Comparison of ENCODE assay signal across 11 mouse cellular contexts in genomic region chr3:79994029-79994539, GRCm38 (mm10).
DNase-seq lines count a peak whose midpoint lies in the region; ATAC-seq and TF ChIP-seq lines count a peak whose summit lies in the region.
"Had no signal": no experiment of that assay in that cellular context is flagged by ENCODE, and none has a peak within 500 bp of the region (broad histone marks: within the 10 kb centered on the region; RNA-seq: fewer than 3 reads in every experiment).

No protein-coding gene starts in this region.

- peak overlapping the region; percentile 31; the same call in 1 of the 2 replicates for H3K27ac ChIP-seq in kidney, adult 2 months (ENCODE audit: insufficient read depth, low read depth, low read length)
- peak overlapping the region; percentile 88 for H3K27ac ChIP-seq in heart, embryonic 13.5 days (replicated peaks)
- H3K27ac ChIP-seq in liver, postnatal 0 days (ENCODE audit: low read depth) = peak overlapping the region; percentile 77
- H3K27ac ChIP-seq: neural tube, embryonic 12.5 days had no signal

- peak overlapping the region; percentile 39 for H3K4me2 ChIP-seq in heart, embryonic 13.5 days
- peak overlapping the region; percentile 58 for H3K4me2 ChIP-seq in liver, postnatal 0 days (ENCODE audit: low read depth, low read length)
- H3K4me2 ChIP-seq: neural tube, embryonic 12.5 days had no signal

- TF ChIP-seq POLR2A in kidney, adult 2 months (IDR thresholded peaks at IDR 0.05; ENCODE audit: low read depth, low read length) = no peak

- no peaks in the 10 kb centered on the region for H3K36me3 ChIP-seq in kidney, adult 2 months (ENCODE audit: control insufficient read depth, insufficient read depth, low read length)
- no peaks in the 10 kb centered on the region for H3K36me3 ChIP-seq in heart, embryonic 13.5 days
- H3K36me3 ChIP-seq in liver, postnatal 0 days (replicated peaks; ENCODE audit: insufficient read depth, low read length) = no peaks in the 10 kb centered on the region
- H3K36me3 ChIP-seq: neural tube, embryonic 12.5 days had no signal

- no peak overlapping the region for H3K9ac ChIP-seq in heart, embryonic 13.5 days
- peak overlapping the region; percentile 21; the same call in 1 of the 2 replicates for H3K9ac ChIP-seq in liver, postnatal 0 days (replicated peaks)
- H3K9ac ChIP-seq: neural tube, embryonic 12.5 days had no signal

- 51% methylated on average over 5 of the region's 5 CpGs for WGBS in kidney, adult 2 months
- WGBS in heart, embryonic 13.5 days = 9% methylated on average over 5 of the region's 5 CpGs
- WGBS in liver, postnatal 0 days (ENCODE audit: insufficient replicate concordance) = 23% methylated on average over 5 of the region's 5 CpGs

- H3K27me3 ChIP-seq in kidney, adult 2 months (replicated peaks; ENCODE audit: control insufficient read depth, insufficient read depth, low read length) = no peaks in the 10 kb centered on the region
- H3K27me3 ChIP-seq in heart, embryonic 13.5 days (replicated peaks) = no peaks in the 10 kb centered on the region
- no peaks in the 10 kb centered on the region for H3K27me3 ChIP-seq in liver, postnatal 0 days (ENCODE audit: insufficient read depth, low read length)
- H3K27me3 ChIP-seq: neural tube, embryonic 12.5 days had no signal

- TF ChIP-seq CTCF in kidney, adult 2 months (conservative IDR thresholded peaks at IDR 0.05; ENCODE audit: insufficient read depth, insufficient read length, low read depth, low read length) = no peak
- no peak for TF ChIP-seq CTCF in liver, postnatal 0 days (IDR thresholded peaks at IDR 0.05; ENCODE audit: low read depth)

- no peak overlapping the region for H3K4me3 ChIP-seq in kidney, adult 2 months (ENCODE audit: insufficient read depth, low read depth, low read length)
- no peak overlapping the region for H3K4me3 ChIP-seq in heart, embryonic 13.5 days
- H3K4me3 ChIP-seq in liver, postnatal 0 days (ENCODE audit: low read depth, low read length) = 0 out of 2 replicates have a peak overlapping the region, but pooled peaks have one; percentile 10
- H3K4me3 ChIP-seq: neural tube, embryonic 12.5 days had no signal

- ATAC-seq in heart, embryonic 13.5 days (ENCODE audit: extremely low read depth, insufficient number of reproducible peaks, low FRiP score, low TSS enrichment) = peak; percentile 57
- peak; percentile 71 for ATAC-seq in liver, postnatal 0 days

- no peak for DNase-seq in kidney, adult 2 months
- DNase-seq in kidney, adult 18-20 months = no peak
- peak; percentile 97 for DNase-seq in MEL-GATA-1-ER (ENCODE audit: extremely low read depth, low read depth)
- DNase-seq in liver, postnatal 0 days = peak; percentile 20
- DNase-seq in urinary bladder, adult 18-20 months (ENCODE audit: low spot score in 2 of 2) = no peak
- no peak for DNase-seq in spleen, postnatal 36 days (ENCODE audit: low spot score in 2 of 2)
- DNase-seq in layer of hippocampus, postnatal 10 days (ENCODE audit: low spot score in 2 of 2) = no peak
- DNase-seq: cerebellum, adult 18-20 months; thymus, adult 18-20 months had no signal

- H3K9me3 ChIP-seq in heart, embryonic 13.5 days = no peaks in the 10 kb centered on the region
- no peaks in the 10 kb centered on the region for H3K9me3 ChIP-seq in liver, postnatal 0 days (ENCODE audit: low read length)
- H3K9me3 ChIP-seq: neural tube, embryonic 12.5 days had no signal

- peak; percentile 71 for TF ChIP-seq EP300 in liver, postnatal 0 days (IDR thresholded peaks at IDR 0.05; ENCODE audit: low read depth)

- no peaks in the 10 kb centered on the region; the same call in 1 of the 2 replicates for H3K4me1 ChIP-seq in kidney, adult 2 months (ENCODE audit: control insufficient read depth, insufficient read depth, low read length)
- peaks cover 66% of the 10 kb centered on the region for H3K4me1 ChIP-seq in heart, embryonic 13.5 days
- H3K4me1 ChIP-seq in liver, postnatal 0 days (ENCODE audit: insufficient read depth) = peaks cover 22% of the 10 kb centered on the region
- H3K4me1 ChIP-seq: neural tube, embryonic 12.5 days had no signal

Comparison
In these comparisons a context has a peak if more than half of its experiments do, and no peak if none do; other contexts are left out.
1. DNase-seq: peak in MEL-GATA-1-ER (single experiment) and liver, postnatal 0 days (single experiment); none in kidney, adult 2 months (single experiment), kidney, adult 18-20 months (single experiment), urinary bladder, adult 18-20 months (0 of 2), spleen, postnatal 36 days (0 of 2) and layer of hippocampus, postnatal 10 days (0 of 2).
2. H3K27ac ChIP-seq: peak in every context shown above with its lines; median percentile 88 in heart, embryonic 13.5 days; 77 in liver, postnatal 0 days; 31 in kidney, adult 2 months.